8 mouse cellular contexts compared by ENCODE assay signal in the genomic region with DNA sequence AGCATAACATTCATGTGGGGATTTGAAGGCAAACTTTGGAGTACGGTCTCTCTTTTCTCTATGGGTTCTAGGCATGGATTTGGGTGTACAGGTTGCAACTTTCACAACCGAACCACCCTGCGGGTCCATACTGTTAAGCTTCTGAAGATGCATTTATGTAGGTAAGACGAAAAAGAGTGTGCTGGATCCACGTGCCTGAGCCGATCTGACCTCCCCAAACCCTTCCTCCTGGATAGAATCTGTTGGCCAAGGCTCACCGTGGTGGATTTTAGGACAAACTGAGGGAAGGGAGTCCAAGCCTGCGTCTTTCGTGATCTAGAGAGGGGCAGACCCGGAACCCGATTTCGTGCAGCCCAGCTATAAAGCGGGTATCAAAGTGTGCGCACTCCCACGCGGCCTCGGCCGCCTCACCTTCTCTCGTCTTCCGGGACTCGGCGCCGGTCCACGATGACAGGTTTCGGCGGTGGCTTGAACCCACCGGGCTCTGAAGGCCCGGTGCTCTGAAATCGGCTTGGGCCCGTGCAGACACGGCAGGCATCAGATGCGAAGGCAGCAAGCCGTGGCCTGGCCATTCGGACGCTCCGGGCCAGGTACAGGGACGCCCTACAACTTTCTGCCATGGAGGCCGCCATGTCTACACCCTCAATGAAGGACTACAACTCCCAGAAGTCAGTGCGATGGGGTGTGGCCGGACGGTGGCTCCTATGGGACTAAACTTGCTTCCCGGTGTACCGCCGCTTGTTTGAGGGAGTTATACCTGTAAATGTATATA. TPM values are rescaled to one million over a fixed set of nuclear protein-coding genes. Genes with fewer than 3 reads are reported as not detected.
DNase-seq lines count a peak whose midpoint lies in the region; ATAC-seq and TF ChIP-seq lines count a peak whose summit lies in the region.

A gene (minus strand): TSS at position 663 of the 772 bp plus-strand sequence.

- DNase-seq in Patski (ENCODE audit: low read depth, low spot score): peak; percentile 61
- peak; percentile 91 to 96 for DNase-seq in cerebellum, postnatal 14 days
- peak; percentile 79 to 88 for DNase-seq in frontal cortex, postnatal 25 days (ENCODE audit: low spot score in 2 of 2)
- DNase-seq in hindbrain, embryonic 14.5 days (ENCODE audit: low spot score): peak; percentile 97
- DNase-seq in layer of hippocampus, postnatal 36 days: peak; percentile 90 to 93
- DNase-seq in lung, postnatal 36 days: peak; percentile 97
- DNase-seq in retina, postnatal 1 day: peak; percentile 95
- peak; percentile 87 to 98 for DNase-seq in urinary bladder, adult 18-20 months (ENCODE audit: low spot score in 2 of 2)

- ATAC-seq in Patski: peak; percentile 88
- peak; percentile 98 for ATAC-seq in hindbrain, embryonic 14.5 days (ENCODE audit: low FRiP score)

- POLR2A ChIA-PET in Patski (lab: Charles Lee): interaction anchor here (0.8 kb wide), 1 partner anchor 28 kb away, joined by 3 read pairs; no protein-coding TSS in a partner anchor

- H3K4me2 ChIP-seq in hindbrain, embryonic 14.5 days (replicated peaks): peak within 1 kb of the TSS; percentile 77

- H3K4me3 ChIP-seq in hindbrain, embryonic 14.5 days (replicated peaks; ENCODE audit: low read length): peak within 1 kb of the TSS; percentile 86

- in situ Hi-C loops in Patski (cut with MboI; ENCODE audit: low pct_unique_long_range_greater_than_20kb): loop anchor here (25.0 kb wide), 2 partner anchors 422 to 647 kb away; no protein-coding TSS in a partner anchor

- under 1% methylated on average over 44 of the region's 44 CpGs for WGBS in hindbrain, embryonic 14.5 days

- peaks cover 34% of the 10 kb centered on the region for H3K36me3 ChIP-seq in hindbrain, embryonic 14.5 days (replicated peaks; ENCODE audit: control insufficient read depth, insufficient read depth)

- CTCF ChIA-PET in Patski (lab: Charles Lee): interaction anchor here (0.7 to 1.8 kb wide), 3 partner anchors 9 to 737 kb away, joined by 3 to 4 read pairs (median 3); no protein-coding TSS in a partner anchor

- no peaks in the 10 kb centered on the region for H3K27me3 ChIP-seq in Patski
- H3K27me3 ChIP-seq in hindbrain, embryonic 14.5 days (ENCODE audit: control insufficient read depth, insufficient read depth, low read length): no peaks in the 10 kb centered on the region

- no peak within 1 kb of the TSS for H3K27ac ChIP-seq in hindbrain, embryonic 14.5 days

- peak within 1 kb of the TSS; percentile 73 for H3K9ac ChIP-seq in hindbrain, embryonic 14.5 days

- no peaks in the 10 kb centered on the region for H3K9me3 ChIP-seq in hindbrain, embryonic 14.5 days (ENCODE audit: control insufficient read depth, low read length)

- no peak for TF ChIP-seq CTCF in Patski (IDR thresholded peaks at IDR 0.05)

- peaks cover 10% of the 10 kb centered on the region for H3K4me1 ChIP-seq in hindbrain, embryonic 14.5 days (replicated peaks; ENCODE audit: control insufficient read depth, insufficient read depth, low read length)

RNA-seq across cellular contexts. Expression of the gene that starts here (rescaled TPM):
- polyA plus RNA-seq in Patski (2021): 46.7 TPM
- 41.7 and 41.8 TPM in 2 replicates for polyA plus RNA-seq in hindbrain, embryonic 14.5 days (2014; fragmentation: Nextera tagmentation; extraction: Ambion mirVana)
- total RNA-seq in layer of hippocampus, postnatal 36 days (2021): 10 to 100 TPM; 36.4 to 38.4 TPM
